Mouse (Mus musculus) erythroblast, embryonic 14.5 days (primary cell): ENCODE data around the gene Fxn.

ENCODE experiments used
- GATA1 ChIP-seq: IDR thresholded peaks from 2 replicates; pipeline ENCODE4 v1.6.1; 2012; ENCODE audit warnings: low read length, inconsistent platforms, mixed read lengths
- TAL1 ChIP-seq: IDR thresholded peaks from 3 replicates; pipeline ENCODE4 v1.6.1; 2012; ENCODE audit warnings: low read length, inconsistent platforms, mixed read lengths

GRCm38 (mm10) chr19:24251869-24252268, 28.5 kb downstream of the Fxn start:
- TF ChIP-seq TAL1, result no peak
- no peak for TF ChIP-seq GATA1
